Mouse (Mus musculus): ENCODE measurements around the gene Imp4.

DNA sequence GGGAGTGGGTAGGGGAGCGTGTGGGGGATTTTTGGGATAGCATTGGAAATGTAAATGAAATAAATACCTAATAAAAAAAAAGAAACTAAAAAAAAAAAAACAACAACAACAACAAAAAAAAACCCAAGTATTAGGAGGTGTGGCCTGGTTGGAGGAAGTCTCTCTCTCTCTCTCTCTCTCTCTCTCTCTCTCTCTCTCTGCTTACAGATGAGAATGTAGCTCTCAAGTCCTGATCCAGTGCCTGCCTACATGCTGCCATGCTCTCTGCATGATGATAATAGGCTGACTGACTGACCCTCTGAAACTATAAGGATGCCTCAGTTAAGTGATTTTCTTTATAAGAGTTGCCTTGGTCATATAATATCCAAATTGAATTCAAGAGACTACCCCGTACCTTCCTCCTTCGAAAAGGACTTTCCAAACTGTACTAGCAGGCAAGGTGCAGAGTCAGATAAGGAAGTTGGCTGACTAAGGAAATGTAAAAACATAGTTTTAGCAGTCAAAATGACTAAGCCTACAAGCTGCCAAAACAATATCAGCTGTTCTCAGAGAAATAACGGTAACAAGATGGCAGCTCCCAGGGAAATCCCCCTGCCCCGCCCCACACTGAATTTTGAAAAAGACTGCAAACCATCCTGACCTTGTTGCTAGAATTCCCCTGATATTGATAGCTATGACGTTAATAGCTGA, 50.3 kb downstream of the Imp4 start:
- TF ChIP-seq EP300 (optimal IDR thresholded peaks at IDR 0.05), result no peak
- no peak for TF ChIP-seq CTCF (IDR thresholded peaks at IDR 0.05; ENCODE audit: low read depth)
